Mouse (Mus musculus) gastrocnemius, postnatal 36 days (tissue): ENCODE measurements around the gene Cd46. TPM values are rescaled to one million over a fixed set of nuclear protein-coding genes. Genes with fewer than 3 reads are reported as not detected.

Experiments
- DNase-seq, 2 experiments: peaks; one replicate each; pipeline ENCODE4 v3.0.0; 2022
- intact Hi-C: fragments of 180-260 bp; cut with DNase I; formaldehyde crosslinking; loops from one replicate; pipeline ENCODE4 v1.15.1; 2025
- long read RNA-seq, 2 experiments: library from polyadenylated mRNA; stranded (forward); transcript quantifications; one replicate each; pipeline ENCODE4 v2.0.0; 2021
- total RNA-seq, 2 experiments: library from RNA; stranded (reverse); gene quantifications; 2 replicates each; pipeline ENCODE4 v1.2.3; 2021

The Cd46 gene
- 1 to 10 TPM; 1.1 to 1.7 TPM for total RNA-seq
- long read RNA-seq, experiment 1 = 0 reads
- long read RNA-seq, experiment 2 = 0 reads

GRCm38 (mm10) chr1:195092220-195092720, at the start of gene Cd46:
Gene Cd46, minus strand, starts transcription at chr1:195092249.
- peak; percentile 40 to 44 for DNase-seq
- intact Hi-C loops = no loop called here

GRCm38 (mm10) chr1:195132070-195132469, 40.0 kb upstream of the Cd46 start:
- DNase-seq = no peak
- intact Hi-C loops = loop anchor here (10.0 kb wide), 1 partner anchor 157 kb away; no protein-coding TSS in a partner anchor

DNA sequence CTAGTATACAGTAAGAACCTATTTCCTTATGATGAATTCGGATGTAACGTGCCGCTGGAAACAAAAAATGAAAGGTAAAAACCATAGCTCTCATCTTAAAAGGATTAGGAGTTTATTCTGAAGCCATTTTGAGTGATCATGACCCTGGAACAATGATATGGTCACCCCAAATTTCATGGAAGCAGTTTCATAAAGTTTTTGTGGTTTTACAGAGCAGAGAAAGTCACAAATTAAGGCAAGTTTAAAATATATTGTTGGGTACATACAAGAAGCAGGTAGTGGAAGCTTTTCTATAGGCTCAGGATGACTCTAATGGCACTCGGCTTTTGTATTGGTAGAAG, 39.6 kb upstream of the Cd46 start:
- intact Hi-C loops = loop anchor here (10.0 kb wide), 1 partner anchor 157 kb away; no protein-coding TSS in a partner anchor

DNA sequence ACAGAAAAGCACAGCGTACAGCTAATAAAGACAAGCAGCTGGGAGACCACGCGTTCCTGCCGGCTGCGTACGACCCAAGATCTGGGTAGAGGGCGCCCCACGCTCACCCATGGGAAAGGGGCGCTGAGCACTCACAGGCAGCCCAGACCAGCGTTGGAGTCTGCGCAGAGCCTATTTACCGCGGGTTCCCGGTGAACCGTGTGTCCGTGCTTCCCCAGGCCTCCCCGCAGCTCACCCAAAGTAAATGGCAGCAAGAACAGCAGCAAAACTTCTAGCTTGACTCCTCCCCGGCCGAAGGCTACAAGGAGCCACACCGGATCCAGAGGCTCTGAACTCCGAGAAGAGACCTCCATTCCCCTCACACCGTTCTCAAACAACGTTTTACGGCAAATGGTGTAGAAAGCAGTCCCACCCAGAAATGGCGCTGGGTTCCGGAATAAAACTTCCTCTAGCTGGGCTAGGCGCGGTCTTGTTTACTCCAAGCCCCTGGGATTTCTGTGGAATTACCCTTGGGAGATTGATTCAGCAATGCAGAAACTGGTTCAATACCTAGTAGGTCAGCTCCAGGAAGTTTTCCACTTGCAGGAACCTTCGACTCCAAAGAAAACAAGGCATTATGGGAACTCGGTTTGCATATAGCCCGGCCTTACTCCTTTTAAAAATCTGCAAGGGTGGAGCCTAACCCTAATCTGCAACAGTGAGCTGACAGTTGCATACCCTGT, 39.1 kb upstream of the Cd46 start, which contains the start of gene Cr1l:
TSS of gene Cr1l (minus strand) at position 634 of the 722 bp plus-strand sequence.
- intact Hi-C loops = loop anchor here (10.0 kb wide), 1 partner anchor 156 kb away; no protein-coding TSS in a partner anchor
- peak; percentile 73 to 81 for DNase-seq

More for the DNA sequence above, 39.6 kb upstream of the Cd46 start:
- DNase-seq = no peak

- no peak for DNase-seq
- intact Hi-C loops = loop anchor here (10.0 kb wide), 1 partner anchor 156 kb away; no protein-coding TSS in a partner anchor
Measured at GRCm38 (mm10) chr1:195130479-195130878, 38.4 kb upstream of the Cd46 start.

DNA sequence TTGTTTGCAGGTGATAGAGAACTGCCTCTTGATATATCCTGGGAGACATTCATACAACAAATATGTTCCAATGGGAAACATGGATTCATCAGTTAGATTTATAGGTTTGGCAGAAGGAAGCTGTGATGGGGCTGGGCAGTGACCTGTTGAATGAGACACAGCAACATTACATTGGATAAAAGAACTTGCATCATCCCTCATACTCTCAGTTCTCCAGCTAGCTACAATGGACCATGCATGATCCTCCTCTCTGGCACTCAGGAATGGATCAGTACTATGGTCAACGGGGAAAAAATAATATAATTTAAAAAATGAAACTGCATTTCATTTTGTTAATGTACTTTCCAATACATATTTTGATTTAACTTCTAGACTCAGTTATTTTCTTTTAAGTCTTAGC, 37.8 kb upstream of the Cd46 start:
- no peak for DNase-seq
- intact Hi-C loops = loop anchor here (10.0 kb wide), 1 partner anchor 155 kb away; no protein-coding TSS in a partner anchor

DNA sequence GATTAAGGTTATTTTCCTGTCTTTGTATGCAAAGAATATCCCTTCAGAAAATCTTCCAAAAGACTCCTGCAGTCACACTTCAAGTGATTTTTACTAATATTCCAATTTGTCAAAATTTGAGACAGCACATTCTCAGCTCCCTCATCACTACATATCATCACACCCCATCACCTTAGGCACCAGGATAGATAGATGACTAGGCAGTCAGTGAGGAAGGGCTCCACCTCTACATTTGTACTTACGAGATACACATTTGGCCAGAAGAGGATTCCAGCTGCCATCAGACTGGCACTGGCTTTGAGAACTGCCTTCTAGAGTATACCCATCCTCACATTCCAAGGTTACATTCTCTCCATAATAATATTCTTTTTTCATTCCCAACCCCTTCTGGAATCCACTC, 22.4 kb upstream of the Cd46 start:
- intact Hi-C loops = no loop called here
- DNase-seq = no peak

GRCm38 (mm10) chr1:195113621-195114020, 21.6 kb upstream of the Cd46 start:
- no peak for DNase-seq
- intact Hi-C loops = no loop called here

- no peak for DNase-seq
- intact Hi-C loops = no loop called here
Measured at GRCm38 (mm10) chr1:195100693-195101092, 8.6 kb upstream of the Cd46 start.

DNA sequence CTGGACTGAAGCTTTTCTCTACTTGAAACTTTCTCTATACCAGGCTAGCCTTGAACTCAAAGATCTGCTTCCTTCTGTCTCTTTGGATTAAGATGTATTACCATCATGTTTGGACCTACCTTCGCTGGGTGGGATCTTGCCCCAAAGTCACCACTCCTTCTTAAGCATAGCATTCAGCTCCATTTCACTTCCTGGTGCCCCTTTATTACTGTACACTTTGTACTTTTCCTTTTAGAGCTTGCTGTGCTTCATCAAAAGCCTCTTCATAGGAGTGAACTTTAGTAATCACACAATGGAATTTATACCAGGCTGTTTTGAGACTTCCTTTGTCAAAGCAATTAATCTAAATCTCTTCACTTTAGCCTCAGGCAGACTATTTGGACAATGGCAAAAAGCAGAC, 6.0 kb upstream of the Cd46 start:
- intact Hi-C loops = no loop called here
- no peak for DNase-seq

- intact Hi-C loops = no loop called here
- DNase-seq = no peak
Measured at GRCm38 (mm10) chr1:195091699-195092219, 290 bp downstream of the Cd46 start.

GRCm38 (mm10) chr1:195082142-195082541, 9.9 kb downstream of the Cd46 start:
- no peak for DNase-seq
- intact Hi-C loops = no loop called here

DNA sequence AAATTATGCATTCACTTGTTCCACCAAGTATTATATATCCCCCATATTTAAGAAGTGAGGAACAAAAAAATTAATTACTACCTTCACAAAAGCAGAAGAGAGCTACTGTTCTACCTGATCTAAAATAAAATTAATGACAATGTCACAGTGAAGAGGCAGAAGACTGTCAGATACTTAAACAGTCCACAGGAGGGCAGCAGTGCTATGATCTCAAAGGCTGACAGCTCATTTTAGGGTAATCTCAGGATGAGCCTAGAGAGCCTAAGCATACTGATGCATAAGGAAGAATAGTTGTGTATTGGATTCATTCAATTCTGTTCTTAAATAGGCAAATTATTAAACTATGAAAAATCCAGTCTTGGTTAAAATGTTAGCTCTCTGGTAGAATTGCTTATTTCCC, 51.6 kb downstream of the Cd46 start:
- DNase-seq = no peak
- intact Hi-C loops = no loop called here

DNA sequence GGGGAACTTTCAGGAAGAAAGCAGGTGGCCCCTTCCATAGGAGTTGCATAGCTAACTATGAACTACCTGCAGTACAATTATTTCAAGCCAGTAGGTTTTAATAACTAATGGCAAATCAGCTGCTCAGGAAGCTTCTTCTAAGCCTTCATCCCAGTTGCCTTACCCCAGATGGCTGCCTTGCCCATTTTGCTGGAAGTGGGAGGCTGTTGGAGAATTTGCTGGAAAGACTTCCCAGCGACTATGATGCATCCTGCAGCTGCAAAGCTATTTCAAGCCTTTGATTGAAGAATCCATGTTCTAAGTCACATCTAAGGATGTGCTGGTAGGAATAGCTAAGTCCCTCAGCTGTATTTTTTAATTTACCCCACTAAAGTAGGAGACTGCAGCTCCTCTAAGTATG, 53.7 kb downstream of the Cd46 start:
- intact Hi-C loops = loop anchor here (10.0 kb wide), 1 partner anchor 164 kb away; no protein-coding TSS in a partner anchor
- DNase-seq = no peak

- intact Hi-C loops = loop anchor here (10.0 kb wide), 1 partner anchor 163 kb away; no protein-coding TSS in a partner anchor
- no peak for DNase-seq
Measured at GRCm38 (mm10) chr1:195037985-195038384, 54.1 kb downstream of the Cd46 start.

- no peak for DNase-seq
- intact Hi-C loops = loop anchor here (10.0 kb wide), 1 partner anchor 163 kb away; no protein-coding TSS in a partner anchor
Measured at GRCm38 (mm10) chr1:195037483-195037882, 54.6 kb downstream of the Cd46 start.

GRCm38 (mm10) chr1:195033941-195034340, 58.1 kb downstream of the Cd46 start:
- intact Hi-C loops = loop anchor here (2.0 to 10.0 kb wide), 2 partner anchors 57 to 159 kb away; no protein-coding TSS in a partner anchor
- DNase-seq = peak; percentile 47 to 75

- DNase-seq = no peak
- intact Hi-C loops = loop anchor here (10.0 kb wide), 1 partner anchor 158 kb away; no protein-coding TSS in a partner anchor
Measured at GRCm38 (mm10) chr1:195032738-195033137, 59.3 kb downstream of the Cd46 start.

- intact Hi-C loops = loop anchor here (10.0 kb wide), 1 partner anchor 157 kb away; no protein-coding TSS in a partner anchor
- DNase-seq = no peak
Measured at GRCm38 (mm10) chr1:195031786-195032185, 60.3 kb downstream of the Cd46 start.

DNA sequence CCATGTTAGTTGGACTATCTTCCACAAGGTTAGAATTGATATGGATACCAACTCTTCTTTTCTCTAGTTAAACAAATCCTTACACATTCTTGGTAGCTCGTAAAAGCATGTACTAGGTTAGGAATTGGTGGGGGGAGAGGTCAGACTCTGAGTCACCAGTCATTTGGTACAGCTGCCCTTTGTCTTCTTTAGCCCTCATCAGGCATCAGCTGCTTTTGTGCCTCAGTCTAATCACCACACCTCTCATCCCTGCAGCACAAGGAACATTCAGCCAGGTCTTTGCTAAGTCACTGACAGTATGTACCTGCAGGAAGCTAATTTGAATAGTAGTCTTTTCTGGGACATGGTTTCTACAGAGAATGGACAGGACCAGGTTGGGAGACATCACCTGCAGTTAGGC, 64.5 kb downstream of the Cd46 start:
- DNase-seq = no peak
- intact Hi-C loops = no loop called here

GRCm38 (mm10) chr1:195023848-195024247, 68.2 kb downstream of the Cd46 start:
- no peak for DNase-seq
- intact Hi-C loops = no loop called here
